Mouse (Mus musculus) B cell, adult 2 months (primary cell): ENCODE measurements around the gene Ubap2l.

Source experiments
- DNase-seq, 2 experiments: peaks; one replicate each; pipeline ENCODE4 v3.0.0; 2022

The Ubap2l gene

GRCm38 (mm10) chr3:90052351-90053241, at the start of gene Ubap2l:
Ubap2l (minus strand) TSS chr3:90052628.
- peak; percentile 94 to 95 for DNase-seq

GRCm38 (mm10) chr3:90101673-90102072, 49.2 kb upstream of the Ubap2l start:
- DNase-seq: no peak

GRCm38 (mm10) chr3:90101010-90101409, 48.6 kb upstream of the Ubap2l start:
- no peak for DNase-seq

GRCm38 (mm10) chr3:90097928-90098327, 45.5 kb upstream of the Ubap2l start:
- DNase-seq: no peak

GRCm38 (mm10) chr3:90094453-90094852, 42.0 kb upstream of the Ubap2l start:
- DNase-seq: no peak

GRCm38 (mm10) chr3:90090892-90091291, 38.5 kb upstream of the Ubap2l start:
- DNase-seq: no peak

GRCm38 (mm10) chr3:90088617-90089016, 36.2 kb upstream of the Ubap2l start:
- DNase-seq: no peak

GRCm38 (mm10) chr3:90086068-90086467, 33.6 kb upstream of the Ubap2l start:
- DNase-seq: no peak

- DNase-seq: no peak
Observed at GRCm38 (mm10) chr3:90085281-90085680, 32.9 kb upstream of the Ubap2l start.

- DNase-seq: no peak
Observed at GRCm38 (mm10) chr3:90084790-90085189, 32.4 kb upstream of the Ubap2l start.

- DNase-seq: peak; percentile 50 to 52
Observed at GRCm38 (mm10) chr3:90083698-90084324, 31.4 kb upstream of the Ubap2l start.

- DNase-seq: no peak
Observed at GRCm38 (mm10) chr3:90083034-90083433, 30.6 kb upstream of the Ubap2l start.

- DNase-seq: peak; percentile 61
Observed at GRCm38 (mm10) chr3:90081365-90082240, 29.2 kb upstream of the Ubap2l start.

- no peak for DNase-seq
Observed at GRCm38 (mm10) chr3:90080498-90080863, 28.1 kb upstream of the Ubap2l start.

- DNase-seq: peak; percentile 78 to 79
Observed at GRCm38 (mm10) chr3:90079763-90080497, 27.5 kb upstream of the Ubap2l start.

- DNase-seq: peak; percentile 92 to 94
Observed at GRCm38 (mm10) chr3:90079133-90079762, 26.8 kb upstream of the Ubap2l start.

GRCm38 (mm10) chr3:90078224-90078623, 25.8 kb upstream of the Ubap2l start:
- no peak for DNase-seq

- peak; percentile 88 for DNase-seq
Observed at GRCm38 (mm10) chr3:90076921-90077716, 24.7 kb upstream of the Ubap2l start.

GRCm38 (mm10) chr3:90072294-90072693, 19.9 kb upstream of the Ubap2l start, which contains the start of gene Tpm3:
Tpm3 (plus strand) TSS chr3:90072649.
- no peak for DNase-seq

GRCm38 (mm10) chr3:90069688-90070087, 17.3 kb upstream of the Ubap2l start:
- no peak for DNase-seq

GRCm38 (mm10) chr3:90067851-90068250, 15.4 kb upstream of the Ubap2l start:
- DNase-seq: no peak
